Mouse (Mus musculus) embryonic facial prominence, embryonic 12.5 days (tissue): Measurements from ENCODE around the gene Pmepa1. TPM values are rescaled to one million over a fixed set of nuclear protein-coding genes. Genes with fewer than 3 reads are reported as not detected.

ENCODE experiments used
- ATAC-seq: fragments of 200-750 bp; cut with Nextera tagmentation; 2 replicates; pipeline ENCODE4 v1.8.0; 2017; ENCODE audit not compliant: insufficient number of reproducible peaks, insufficient read depth, low FRiP score, low TSS enrichment
- H3K27ac ChIP-seq: fragments of 300-500 bp; sonication (generic); 2 replicates; pipeline ENCODE4 v1.5.1; 2016; ENCODE audit warnings: mild to moderate bottlenecking
- H3K27me3 ChIP-seq: fragments of 300-500 bp; sonication (generic); 2 replicates; pipeline ENCODE4 v1.6.1; 2016; ENCODE audit warnings: mild to moderate bottlenecking, moderate library complexity
- H3K36me3 ChIP-seq: fragments of 300-500 bp; sonication (generic); 2 replicates; pipeline ENCODE4 v1.6.1; 2016; ENCODE audit warnings: mild to moderate bottlenecking
- H3K4me1 ChIP-seq: fragments of 300-500 bp; sonication (generic); 2 replicates; pipeline ENCODE4 v1.6.1; 2016
- H3K4me2 ChIP-seq: fragments of 300-500 bp; sonication (generic); replicated peaks from 2 replicates; pipeline ENCODE4 v1.6.1; 2016; ENCODE audit warnings: mild to moderate bottlenecking, moderate library complexity
- H3K4me3 ChIP-seq: fragments of 300-500 bp; sonication (generic); 2 replicates; pipeline ENCODE4 v1.5.1; 2016; ENCODE audit warnings: mild to moderate bottlenecking
- H3K9ac ChIP-seq: fragments of 300-500 bp; sonication (generic); 2 replicates; pipeline ENCODE4 v1.6.1; 2016; ENCODE audit warnings: mild to moderate bottlenecking, moderate library complexity
- H3K9me3 ChIP-seq: fragments of 300-500 bp; sonication (generic); 2 replicates; pipeline ENCODE4 v1.6.1; 2016; ENCODE audit warnings: mild to moderate bottlenecking, moderate library complexity
- WGBS: fragments of 180-500 bp; shearing (Covaris S2); methylation state at CpG from one replicate; pipeline ENCODE4 v1.1.7; 2016; 5-methylcytosine and 5-hydroxymethylcytosine counted together
- polyA plus RNA-seq: library from polyadenylated mRNA; unstranded; fragments of >200 nt; fragmentation: Nextera tagmentation; extraction: Ambion mirVana; gene quantifications from 2 replicates; pipeline ENCODE4 v1.2.1, GENCODE M21; 2016

Pmepa1 gene
- polyA plus RNA-seq, 1 experiment from 2014 or later, result 5.8 TPM

- H3K4me3 ChIP-seq, result no peak overlapping the region
- 41% methylated on average over 10 of the region's 10 CpGs for WGBS
Observed at GRCm38 (mm10) chr2:173219256-173219954, 56.9 kb downstream of the Pmepa1 start.

GRCm38 (mm10) chr2:173218416-173219141, 57.8 kb downstream of the Pmepa1 start, which contains the start of gene Zbp1:
Gene Zbp1, minus strand, starts transcription at chr2:173218923.
- H3K4me3 ChIP-seq, result no peak within 1 kb of the TSS
- no peaks in the 10 kb centered on the region for H3K9me3 ChIP-seq
- H3K36me3 ChIP-seq, result no peaks in the 10 kb centered on the region
- H3K9ac ChIP-seq, result no peak within 1 kb of the TSS
- H3K4me2 ChIP-seq, result no peak within 1 kb of the TSS
- no peaks in the 10 kb centered on the region for H3K4me1 ChIP-seq
- no peak within 1 kb of the TSS for H3K27ac ChIP-seq
- 73% methylated on average over 11 of the region's 11 CpGs for WGBS
- no peaks in the 10 kb centered on the region for H3K27me3 ChIP-seq
- ATAC-seq, result no peak

More at GRCm38 (mm10) chr2:173219256-173219954, 56.9 kb downstream of the Pmepa1 start:
- Histone ChIP-seq H3K36me3 (no peaks in the 10 kb centered on the region), H3K4me1 (no peaks in the 10 kb centered on the region), H3K9me3 (no peaks in the 10 kb centered on the region), H3K27ac (no peak overlapping the region), H3K27me3 (no peaks in the 10 kb centered on the region), H3K4me2 (no peak overlapping the region), H3K9ac (no peak overlapping the region)
- ATAC-seq, result no peak

GRCm38 (mm10) chr2:173217763-173218258, 58.5 kb downstream of the Pmepa1 start:
- Histone ChIP-seq H3K4me1 (no peaks in the 10 kb centered on the region), H3K27ac (no peak overlapping the region), H3K27me3 (no peaks in the 10 kb centered on the region), H3K4me2 (no peak overlapping the region), H3K9me3 (no peaks in the 10 kb centered on the region), H3K4me3 (no peak overlapping the region), H3K36me3 (no peaks in the 10 kb centered on the region), H3K9ac (no peak overlapping the region)
- 89% methylated on average over 5 of the region's 5 CpGs for WGBS
- no peak for ATAC-seq

- no peak overlapping the region for H3K4me2 ChIP-seq
Observed at GRCm38 (mm10) chr2:173217246-173217645, 59.1 kb downstream of the Pmepa1 start.

GRCm38 (mm10) chr2:173216840-173217239, 59.5 kb downstream of the Pmepa1 start:
- Histone ChIP-seq H3K4me1 (no peaks in the 10 kb centered on the region), H3K4me3 (no peak overlapping the region), H3K9ac (no peak overlapping the region), H3K36me3 (no peaks in the 10 kb centered on the region), H3K9me3 (no peaks in the 10 kb centered on the region), H3K27me3 (no peaks in the 10 kb centered on the region), H3K4me2 (no peak overlapping the region), H3K27ac (no peak overlapping the region)
- no peak for ATAC-seq
- 87% methylated on average over 7 of the region's 7 CpGs for WGBS

More at GRCm38 (mm10) chr2:173217246-173217645, 59.1 kb downstream of the Pmepa1 start:
- WGBS, result 69% methylated on average over 3 of the region's 3 CpGs
- ATAC-seq, result no peak
- no peak overlapping the region for H3K9ac ChIP-seq
- H3K27me3 ChIP-seq, result no peaks in the 10 kb centered on the region
- H3K36me3 ChIP-seq, result no peaks in the 10 kb centered on the region
- H3K9me3 ChIP-seq, result no peaks in the 10 kb centered on the region
- H3K4me3 ChIP-seq, result no peak overlapping the region
- H3K4me1 ChIP-seq, result no peaks in the 10 kb centered on the region
- H3K27ac ChIP-seq, result no peak overlapping the region

- 80% methylated on average over 4 of the region's 4 CpGs for WGBS
- H3K9me3 ChIP-seq, result no peaks in the 10 kb centered on the region
- no peak overlapping the region for H3K27ac ChIP-seq
- H3K4me1 ChIP-seq, result no peaks in the 10 kb centered on the region
- no peak overlapping the region for H3K4me2 ChIP-seq
- ATAC-seq, result no peak
- no peak overlapping the region for H3K9ac ChIP-seq
- no peaks in the 10 kb centered on the region for H3K36me3 ChIP-seq
- no peaks in the 10 kb centered on the region for H3K27me3 ChIP-seq
- no peak overlapping the region for H3K4me3 ChIP-seq
Observed at GRCm38 (mm10) chr2:173212227-173212626, 64.1 kb downstream of the Pmepa1 start.

GRCm38 (mm10) chr2:173209091-173209815, 67.1 kb downstream of the Pmepa1 start:
- H3K27ac ChIP-seq, result no peak overlapping the region
- no peak overlapping the region for H3K4me2 ChIP-seq
- WGBS, result 88% methylated on average over 7 of the region's 7 CpGs
- no peaks in the 10 kb centered on the region for H3K4me1 ChIP-seq
- no peak overlapping the region for H3K9ac ChIP-seq
- no peaks in the 10 kb centered on the region for H3K36me3 ChIP-seq
- no peaks in the 10 kb centered on the region for H3K27me3 ChIP-seq
- no peaks in the 10 kb centered on the region for H3K9me3 ChIP-seq
- no peak for ATAC-seq
- H3K4me3 ChIP-seq, result no peak overlapping the region

- Histone ChIP-seq H3K36me3 (no peaks in the 10 kb centered on the region), H3K27ac (no peak overlapping the region), H3K27me3 (no peaks in the 10 kb centered on the region), H3K4me2 (no peak overlapping the region), H3K9me3 (no peaks in the 10 kb centered on the region), H3K9ac (no peak overlapping the region), H3K4me1 (no peaks in the 10 kb centered on the region), H3K4me3 (no peak overlapping the region)
- 97% methylated on average over 3 of the region's 3 CpGs for WGBS
- no peak for ATAC-seq
Observed at GRCm38 (mm10) chr2:173207051-173207450, 69.3 kb downstream of the Pmepa1 start.

- H3K27me3 ChIP-seq, result no peaks in the 10 kb centered on the region
- H3K4me3 ChIP-seq, result no peak overlapping the region
- 92% methylated on average over 14 of the region's 14 CpGs for WGBS
- no peak overlapping the region for H3K4me2 ChIP-seq
- H3K9ac ChIP-seq, result no peak overlapping the region
- no peaks in the 10 kb centered on the region for H3K36me3 ChIP-seq
- no peak for ATAC-seq
- H3K4me1 ChIP-seq, result no peaks in the 10 kb centered on the region
- no peaks in the 10 kb centered on the region for H3K9me3 ChIP-seq
- H3K27ac ChIP-seq, result no peak overlapping the region
Observed at GRCm38 (mm10) chr2:173205563-173206099, 70.7 kb downstream of the Pmepa1 start.

- no peaks in the 10 kb centered on the region for H3K4me1 ChIP-seq
- H3K9me3 ChIP-seq, result no peaks in the 10 kb centered on the region
- no peak overlapping the region for H3K4me3 ChIP-seq
- no peak for ATAC-seq
- WGBS, result 58% methylated on average over 4 of the region's 4 CpGs
- H3K9ac ChIP-seq, result no peak overlapping the region
- no peak overlapping the region for H3K4me2 ChIP-seq
- H3K36me3 ChIP-seq, result no peaks in the 10 kb centered on the region
- no peak overlapping the region for H3K27ac ChIP-seq
- H3K27me3 ChIP-seq, result no peaks in the 10 kb centered on the region
Observed at GRCm38 (mm10) chr2:173204671-173205070, 71.7 kb downstream of the Pmepa1 start.

GRCm38 (mm10) chr2:173203726-173204125, 72.6 kb downstream of the Pmepa1 start:
- ATAC-seq, result no peak
- Histone ChIP-seq H3K4me1 (no peaks in the 10 kb centered on the region), H3K9me3 (no peaks in the 10 kb centered on the region), H3K36me3 (no peaks in the 10 kb centered on the region), H3K27me3 (no peaks in the 10 kb centered on the region), H3K4me3 (no peak overlapping the region), H3K9ac (no peak overlapping the region), H3K27ac (no peak overlapping the region), H3K4me2 (no peak overlapping the region)
- WGBS, result 88% methylated on average over 3 of the region's 3 CpGs
